Mouse (Mus musculus) cerebellum, adult (tissue): ENCODE data around the gene 1700067K01Rik.

Experiments used
- ATAC-seq: cut with Nextera tagmentation; 2 replicates; pipeline ENCODE4 v1.9.2; 2017; ENCODE audit warnings: mild to moderate bottlenecking, moderate library complexity, mixed read lengths; ENCODE audit not compliant: insufficient number of reproducible peaks, low FRiP score, low TSS enrichment

Gene 1700067K01Rik

DNA sequence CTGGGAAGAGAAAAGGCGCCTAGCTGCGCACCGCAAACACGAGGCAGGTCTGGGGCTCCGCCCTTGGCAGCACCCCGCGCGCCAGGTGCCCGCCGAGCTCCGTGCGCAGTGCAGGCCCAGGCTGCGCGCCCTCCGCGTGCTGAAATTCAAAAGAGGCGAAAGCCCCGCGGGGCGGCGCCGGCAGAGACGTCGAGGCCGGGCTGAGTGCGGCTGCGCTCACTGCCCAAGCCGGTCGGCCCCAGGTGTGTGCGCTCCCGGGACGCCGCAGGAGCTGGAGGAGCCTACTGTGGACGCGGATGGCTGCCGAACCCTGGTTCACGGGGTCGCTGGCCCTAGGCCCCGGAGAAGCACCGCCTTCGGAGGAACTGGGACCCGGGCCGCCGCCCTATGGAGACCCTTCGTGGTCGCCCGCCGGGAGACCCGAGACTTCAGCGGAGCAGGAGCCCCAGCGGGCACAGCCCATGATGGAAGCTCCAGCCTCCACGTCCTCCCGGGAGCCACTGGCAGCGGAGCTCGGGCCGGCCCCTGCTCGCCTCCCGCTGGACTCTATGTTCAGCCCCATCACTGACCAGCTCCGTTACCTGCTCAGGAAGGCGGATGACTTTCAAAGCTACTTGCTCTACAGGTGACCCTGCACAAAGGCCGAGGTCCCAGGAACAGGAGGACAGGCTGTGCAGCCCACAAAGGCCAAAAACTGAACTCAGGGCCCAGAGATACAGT, at the start of gene 1700067K01Rik:
TSS of gene 1700067K01Rik (plus strand) at position 222 of the 720 bp plus-strand sequence.
- ATAC-seq: no peak

DNA sequence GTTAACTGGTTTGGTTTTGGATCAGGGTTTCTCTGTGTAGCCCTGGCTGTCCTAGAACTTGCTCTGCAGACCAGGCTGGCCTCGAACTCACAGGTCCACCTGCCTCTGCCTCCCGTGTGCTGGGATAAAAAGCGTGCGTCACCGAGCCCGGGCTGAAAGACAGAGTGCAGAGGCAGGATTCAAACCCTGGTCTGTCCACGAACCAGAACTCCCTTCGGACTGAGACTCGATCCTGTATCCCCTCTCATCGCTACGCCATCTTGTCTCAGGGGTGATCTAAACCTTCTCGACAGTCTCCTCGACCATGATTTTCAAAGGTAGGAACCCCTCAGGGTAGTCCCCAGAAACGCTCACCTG, 46.6 kb upstream of the 1700067K01Rik start:
- no peak for ATAC-seq

DNA sequence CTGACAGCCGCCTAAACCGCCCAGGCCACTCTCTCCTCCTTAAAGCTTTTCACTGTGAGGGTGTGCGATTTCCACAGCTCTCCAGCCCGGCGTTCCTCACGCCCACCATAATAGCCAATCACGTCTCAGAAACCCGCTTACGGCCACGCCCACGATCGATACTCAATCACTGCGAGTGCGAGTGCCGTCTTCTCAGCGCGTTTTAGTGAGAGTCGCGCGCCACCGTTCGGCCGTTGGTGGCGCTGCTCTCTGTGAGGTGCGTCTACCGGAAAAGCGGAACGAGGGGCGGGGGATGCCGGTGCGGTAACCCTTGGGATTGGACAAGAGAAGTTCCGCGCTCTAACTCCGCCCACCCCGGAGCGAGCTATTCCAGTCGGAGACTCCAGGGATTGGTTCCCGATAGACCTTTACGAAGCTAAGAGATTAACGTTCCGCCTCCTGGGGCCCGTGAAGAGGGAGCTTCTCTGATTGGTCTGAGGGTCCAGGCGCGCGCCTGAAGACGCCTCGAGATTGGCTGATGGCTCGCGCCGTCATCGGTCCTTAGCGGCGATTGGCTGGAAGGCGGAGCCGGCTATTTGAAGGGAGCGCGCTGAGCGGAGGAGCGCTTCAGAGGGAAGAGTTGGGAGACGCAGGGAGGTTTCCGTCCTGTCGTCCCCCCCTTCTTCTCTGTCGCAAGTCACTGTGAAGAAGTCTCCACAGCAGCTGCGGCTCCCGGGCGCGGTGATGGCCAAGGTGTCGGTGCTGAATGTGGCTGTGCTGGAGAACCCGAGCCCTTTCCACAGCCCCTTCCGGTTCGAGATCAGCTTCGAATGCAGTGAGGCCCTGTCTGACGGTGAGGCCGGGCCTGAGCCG, 46.0 kb upstream of the 1700067K01Rik start, which contains the start of the genes Gm10644 and Asf1b:
TSS of gene Gm10644 (minus strand) at position 100 of the 852 bp plus-strand sequence.
TSS of gene Asf1b (plus strand) at position 402 of the 852 bp plus-strand sequence.
- peak; percentile 99 for ATAC-seq

DNA sequence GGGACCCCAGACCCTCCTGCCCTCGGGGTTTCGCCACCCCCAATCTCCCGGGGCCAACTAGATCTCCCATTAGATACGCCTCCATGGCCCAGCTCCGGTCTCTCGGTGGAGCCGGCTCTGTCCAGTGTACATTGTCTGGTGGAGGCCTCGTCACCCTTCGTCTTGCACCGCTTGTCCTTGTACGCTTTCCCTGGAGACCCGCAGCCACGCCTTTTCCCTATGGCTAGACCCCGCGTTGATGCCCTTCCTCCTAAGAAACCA, 45.4 kb upstream of the 1700067K01Rik start:
- ATAC-seq: 0 out of 2 replicates have a peak, but pooled peaks have one; percentile 2

DNA sequence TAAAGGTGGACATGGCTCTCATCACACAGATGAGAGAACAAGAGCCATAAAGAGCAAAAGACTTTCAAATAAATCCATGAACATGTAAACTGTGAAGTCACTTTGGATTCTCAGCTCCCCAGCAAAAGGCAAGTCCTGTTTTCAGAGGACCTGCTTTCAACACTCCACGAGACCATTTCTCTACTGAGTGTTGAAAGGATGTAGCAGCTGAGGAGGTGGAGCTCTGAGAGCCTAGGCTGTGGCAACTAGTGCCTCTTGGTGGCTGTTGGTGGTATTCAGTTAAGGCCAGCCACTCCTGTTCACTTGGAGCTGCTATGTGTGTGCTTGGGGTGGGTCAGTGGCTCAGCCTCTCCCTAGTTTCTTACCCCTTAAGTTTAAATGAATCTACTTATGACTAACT, 44.5 kb upstream of the 1700067K01Rik start:
- no peak for ATAC-seq

DNA sequence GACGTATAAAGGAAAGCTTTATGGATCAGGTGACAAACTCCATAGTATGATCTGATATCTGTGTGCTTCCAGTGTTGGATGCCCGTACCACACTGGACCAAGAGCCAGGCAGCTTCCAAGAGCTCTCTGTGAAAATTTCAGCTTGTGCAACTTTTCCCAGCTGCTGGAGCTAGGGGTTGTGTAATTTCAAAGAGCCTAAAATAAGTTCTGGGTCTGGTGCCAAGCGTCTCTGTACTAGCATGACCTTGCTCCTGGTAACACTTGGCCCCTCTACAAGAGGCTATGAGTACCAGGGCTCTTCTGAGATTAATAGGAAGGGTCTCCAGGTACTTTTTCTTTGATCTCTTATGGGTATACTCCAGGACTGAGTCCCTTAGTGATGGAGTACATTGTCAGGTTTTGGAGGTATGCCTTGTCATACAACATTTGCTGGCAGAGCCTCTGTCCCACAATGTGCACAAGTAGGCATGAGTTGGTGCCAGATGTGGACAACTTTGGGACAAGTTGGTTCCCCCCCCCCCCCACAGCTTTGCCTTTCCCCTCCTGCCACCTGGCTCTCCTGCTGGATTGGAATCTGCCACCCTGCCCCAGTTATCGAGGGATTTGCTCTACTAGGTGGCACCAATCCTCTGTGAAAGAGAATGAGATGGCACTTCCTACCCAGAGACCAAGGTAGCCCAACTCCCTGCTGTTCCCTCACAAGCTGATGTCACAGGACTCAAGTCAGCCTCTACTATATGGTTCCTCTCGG, 37.1 kb upstream of the 1700067K01Rik start:
- ATAC-seq: no peak

DNA sequence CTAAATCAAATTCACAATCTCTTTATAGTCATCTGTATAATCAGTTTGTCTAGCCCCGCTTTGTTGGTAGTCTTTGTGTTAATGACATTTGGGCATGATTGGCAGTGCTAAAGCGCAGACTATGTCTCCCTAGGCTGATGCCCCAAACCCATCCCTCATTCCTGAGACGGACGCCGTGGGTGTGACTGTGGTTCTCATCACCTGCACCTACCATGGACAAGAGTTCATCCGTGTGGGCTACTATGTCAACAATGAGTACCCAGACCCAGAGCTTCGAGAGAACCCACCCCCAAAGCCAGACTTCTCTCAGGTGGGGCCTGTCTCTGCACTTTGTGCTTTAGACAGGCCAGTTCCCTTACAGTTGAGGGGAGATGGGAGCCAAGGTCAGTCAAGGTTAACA, 33.6 kb upstream of the 1700067K01Rik start:
- ATAC-seq: no peak

DNA sequence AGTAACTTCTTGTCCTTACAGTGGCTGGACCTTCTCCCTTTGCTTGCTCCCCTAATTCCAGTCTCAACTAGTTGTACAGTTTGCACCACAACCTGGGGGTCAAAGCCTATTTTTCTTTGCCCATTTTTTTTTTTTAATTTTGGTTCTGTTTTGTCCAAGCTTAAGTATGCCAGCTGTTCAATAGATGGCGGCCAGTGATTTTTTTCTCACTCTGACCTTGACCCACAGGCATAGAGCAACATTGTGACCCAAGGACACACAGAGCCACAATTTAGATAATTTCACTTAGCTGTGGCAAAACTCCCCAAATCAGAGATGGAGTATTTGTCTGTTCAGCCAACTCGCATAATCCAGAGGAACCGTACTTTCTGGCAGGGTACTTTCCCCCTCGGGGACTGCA, 30.2 kb upstream of the 1700067K01Rik start:
- ATAC-seq: no peak

DNA sequence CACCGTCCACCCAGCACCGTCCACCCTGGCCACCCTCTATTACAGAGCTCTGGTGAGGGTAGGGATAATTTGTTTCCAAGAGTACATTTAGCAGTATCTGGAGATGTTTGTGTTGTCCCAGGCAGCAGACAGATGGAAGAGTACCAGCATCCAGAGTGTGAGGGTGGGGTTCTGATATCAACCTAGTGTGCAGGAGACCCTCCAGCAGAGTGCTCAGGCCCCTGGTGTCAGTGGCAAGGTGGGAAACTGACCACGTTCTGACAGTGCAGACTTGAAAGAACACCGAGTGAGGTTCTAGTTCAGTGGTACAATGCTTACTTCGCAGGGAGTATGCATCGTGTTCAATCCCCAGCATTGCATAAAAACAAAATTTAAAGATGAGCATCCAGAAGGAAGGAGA, 29.6 kb upstream of the 1700067K01Rik start:
- ATAC-seq: no peak

DNA sequence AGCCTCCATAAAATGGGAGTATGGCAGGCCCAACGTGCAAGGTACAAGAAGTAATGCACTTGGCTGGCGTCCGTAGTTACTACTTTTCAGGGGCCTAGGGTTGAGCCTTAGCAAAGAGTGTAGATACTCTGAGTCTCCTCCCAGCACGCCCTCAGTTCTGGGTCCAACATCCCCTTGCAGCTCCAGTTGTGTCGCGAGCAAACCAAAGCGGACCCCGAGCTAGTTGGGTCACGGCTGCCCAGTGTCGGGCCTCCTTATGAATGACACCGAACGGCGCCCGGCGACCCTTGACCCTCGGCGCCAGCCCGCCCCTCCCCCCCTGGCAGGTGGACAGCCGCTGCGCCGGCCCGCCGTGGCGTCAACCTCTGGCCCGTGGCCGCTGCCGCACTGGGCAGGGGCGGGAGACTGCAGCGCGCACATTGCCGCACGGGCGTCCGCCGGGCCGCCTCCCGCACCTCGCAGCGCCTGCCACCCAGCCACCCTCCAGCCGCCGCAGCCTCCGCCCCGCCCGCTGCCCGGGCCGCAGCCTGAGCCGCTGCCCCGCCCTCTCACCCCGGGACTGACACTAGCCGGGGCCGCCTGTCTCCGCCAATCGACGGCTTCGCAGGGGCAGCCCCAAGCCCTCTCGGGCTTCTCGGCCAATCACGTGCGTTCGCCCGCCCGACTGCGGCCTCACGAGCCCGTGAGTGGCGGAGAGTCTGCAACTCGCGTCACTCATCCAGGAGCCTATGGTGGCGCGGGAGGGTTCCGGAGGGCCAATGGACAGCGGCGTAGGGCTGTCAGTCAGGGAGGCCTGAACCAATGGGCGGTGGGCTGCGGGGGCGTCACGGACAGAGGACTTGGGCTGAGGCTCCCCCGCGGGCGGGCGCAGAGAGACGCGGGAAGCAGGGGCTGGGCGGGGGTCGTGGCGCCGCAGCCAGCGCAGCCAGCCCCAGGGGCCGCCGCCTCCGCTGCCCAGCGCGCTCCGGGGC, 28.9 kb upstream of the 1700067K01Rik start, which contains the start of gene Prkaca:
TSS of gene Prkaca (plus strand) at position 844 of the 971 bp plus-strand sequence.
- peak; percentile 99 for ATAC-seq

DNA sequence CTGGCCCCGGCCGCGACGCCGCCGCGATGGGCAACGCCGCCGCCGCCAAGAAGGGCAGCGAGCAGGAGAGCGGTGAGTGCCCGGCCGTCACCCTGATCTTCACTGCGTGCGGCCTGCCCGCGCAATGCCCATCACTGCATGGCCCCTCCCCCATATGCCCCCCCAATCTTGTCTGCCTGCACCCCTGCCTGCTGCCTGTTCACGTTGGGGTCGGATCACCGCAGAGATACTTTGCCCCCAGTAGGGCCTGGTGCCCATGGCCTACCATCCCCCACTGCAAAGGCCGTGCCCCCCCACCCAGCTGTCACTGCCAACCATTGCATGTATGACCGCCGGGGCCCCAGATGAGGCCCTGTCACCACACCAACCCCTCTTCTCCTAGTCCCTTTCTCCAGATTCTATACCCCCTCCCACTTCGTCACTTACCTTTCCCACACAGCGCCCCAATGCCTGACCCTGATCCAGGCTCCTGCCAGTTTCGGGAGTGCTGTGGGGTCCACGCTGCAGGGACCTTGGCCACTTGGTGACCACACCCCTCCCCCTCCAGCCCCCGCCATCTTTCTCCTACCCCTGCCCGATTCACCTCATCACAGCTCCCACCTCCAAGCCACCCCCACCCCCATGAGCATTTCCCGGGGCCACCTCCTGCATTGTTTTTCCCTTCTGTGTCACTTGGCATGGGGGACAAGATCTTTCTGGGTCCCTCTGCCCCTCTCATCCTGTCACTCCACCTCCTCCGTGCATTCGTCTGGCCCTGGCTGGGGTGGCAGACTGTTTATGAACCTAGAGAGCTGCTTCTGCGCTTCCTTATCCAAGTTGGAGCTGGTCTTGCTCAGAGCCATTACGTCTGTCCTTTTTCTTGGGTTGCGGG, 27.9 kb upstream of the 1700067K01Rik start:
- peak; percentile 9; the same call in 1 of the 2 replicates for ATAC-seq

DNA sequence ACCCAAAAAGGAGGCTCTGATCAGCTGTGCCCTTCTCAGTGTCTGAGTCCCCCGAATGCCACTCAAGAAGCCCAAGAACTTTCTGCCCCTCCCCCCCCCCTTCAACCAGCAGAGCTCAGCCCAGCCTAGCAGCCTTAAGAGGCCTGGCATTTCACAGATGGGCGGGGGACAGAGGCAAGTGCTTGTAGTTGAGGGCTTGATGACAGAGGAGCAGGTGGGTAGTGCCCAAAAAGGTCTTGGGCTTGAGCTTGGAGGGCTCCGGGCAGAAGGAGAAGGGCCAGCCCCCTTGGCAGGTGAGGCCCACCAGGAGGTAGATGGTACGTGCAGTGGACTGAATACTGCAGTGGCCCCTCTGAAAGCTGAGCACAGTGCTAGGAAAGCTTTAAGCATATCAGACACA, 26.8 kb upstream of the 1700067K01Rik start:
- no peak for ATAC-seq

DNA sequence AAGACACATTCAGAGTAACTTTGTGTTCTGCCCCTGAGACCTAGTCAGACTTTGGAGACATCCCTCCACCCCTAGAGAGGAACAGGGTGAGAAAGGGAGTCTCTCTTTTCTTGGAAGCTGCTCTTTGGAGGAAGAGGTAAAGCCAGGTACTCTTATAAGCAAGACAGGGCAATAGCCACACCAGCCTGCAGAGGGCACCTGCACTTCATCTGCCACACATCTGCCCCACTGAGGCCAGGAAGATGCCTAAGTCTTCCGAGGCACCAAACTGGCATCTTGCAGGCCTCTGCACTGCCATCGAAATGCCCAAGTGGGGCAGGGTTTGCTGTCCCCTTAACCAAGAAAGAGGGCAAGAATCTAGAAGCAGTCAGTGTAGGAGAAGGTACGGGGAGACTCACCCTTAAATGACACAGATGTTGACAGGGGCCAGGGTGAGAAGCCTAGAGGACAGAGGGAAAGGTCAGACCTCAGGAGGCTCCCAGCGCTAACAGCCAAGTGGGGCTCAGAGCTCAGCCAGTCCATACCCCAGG, 25.1 kb upstream of the 1700067K01Rik start:
- ATAC-seq: no peak

DNA sequence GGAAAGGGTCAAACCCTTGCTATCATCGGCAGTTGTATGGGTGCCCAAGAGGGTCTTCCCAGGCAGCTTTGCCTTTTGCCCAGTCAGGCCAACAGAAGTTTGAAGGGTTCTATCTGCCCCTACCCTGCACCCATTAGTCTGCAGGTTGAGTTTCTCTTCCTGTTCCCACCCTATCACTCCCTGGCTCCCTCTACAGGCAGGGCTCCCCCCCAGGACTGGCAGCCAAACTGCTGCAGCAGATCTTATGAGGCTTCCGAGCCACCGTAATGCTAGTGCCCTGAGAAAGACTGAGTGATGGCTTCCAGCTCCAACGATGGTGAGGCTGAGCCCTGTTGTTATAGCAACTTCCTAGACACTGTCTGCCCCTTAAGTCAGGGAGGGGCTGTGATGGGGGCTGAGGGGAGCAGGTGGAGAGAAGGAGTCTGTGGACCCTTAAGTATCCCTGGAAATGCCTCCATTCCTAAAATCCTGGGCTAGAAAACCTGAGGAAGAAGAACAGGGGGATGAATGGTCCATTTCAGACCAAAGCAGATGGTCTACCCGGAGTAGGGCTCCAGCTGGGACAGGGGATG, 24.4 kb upstream of the 1700067K01Rik start:
- ATAC-seq: no peak

DNA sequence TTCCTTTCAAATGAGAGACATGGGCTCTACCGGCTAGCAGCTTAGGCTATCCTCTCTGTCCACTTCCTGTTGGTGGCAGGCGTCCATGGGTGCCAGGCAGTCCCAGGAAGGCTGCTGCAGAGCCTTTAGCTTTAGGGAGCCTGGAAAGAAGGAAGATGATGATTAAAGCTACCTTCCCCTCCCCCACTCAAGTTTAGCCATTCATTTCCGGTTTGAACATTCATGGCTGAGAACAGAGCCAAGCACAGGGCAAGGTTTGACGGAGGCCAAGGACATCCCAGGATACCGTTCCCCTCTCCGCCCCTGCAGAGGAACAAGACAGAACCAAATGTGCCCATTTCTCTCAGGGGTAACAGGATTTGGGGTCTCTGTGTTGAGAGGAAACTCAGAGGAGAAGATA, 23.7 kb upstream of the 1700067K01Rik start:
- ATAC-seq: no peak

DNA sequence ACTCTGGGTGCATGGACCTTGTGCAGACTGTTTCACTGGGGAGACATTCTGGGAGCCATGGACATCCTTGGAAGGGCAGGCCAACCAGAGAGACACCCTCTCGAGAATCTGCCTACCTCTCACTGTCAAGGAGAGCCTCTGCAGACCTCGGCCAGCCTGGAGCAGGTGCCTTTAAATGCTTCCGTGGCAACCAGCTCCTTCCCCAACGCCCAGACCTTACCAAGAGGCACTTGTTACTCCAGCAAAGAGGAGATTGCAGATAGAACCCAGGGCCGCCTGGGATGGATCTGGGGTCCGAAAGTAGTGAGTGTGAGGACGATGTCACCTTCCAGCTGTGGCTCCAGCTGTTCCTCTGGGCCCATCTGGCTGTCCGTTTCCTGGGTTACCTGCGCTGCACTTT, 23.1 kb upstream of the 1700067K01Rik start:
- no peak for ATAC-seq

DNA sequence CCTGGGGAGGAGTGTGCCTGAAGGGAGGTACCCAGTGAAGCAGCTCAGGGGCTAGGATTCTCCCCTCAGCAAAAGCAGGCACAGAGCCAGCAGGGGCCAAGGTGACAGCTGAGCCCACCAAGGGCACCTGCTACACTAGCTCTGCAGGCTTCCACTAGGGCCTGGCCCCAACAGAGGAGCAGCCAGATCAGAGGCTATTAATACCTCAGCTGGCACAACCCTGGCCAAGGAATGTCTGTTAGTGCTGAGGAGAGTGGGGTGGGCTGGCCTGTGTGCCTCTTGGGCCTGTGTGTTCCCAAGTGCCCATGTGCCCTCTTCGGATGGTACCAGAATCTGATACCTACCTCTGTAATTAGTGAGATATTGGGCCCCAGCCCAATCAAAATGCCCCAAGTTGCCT, 21.1 kb upstream of the 1700067K01Rik start:
- ATAC-seq: 0 out of 2 replicates have a peak, but pooled peaks have one; percentile 12

DNA sequence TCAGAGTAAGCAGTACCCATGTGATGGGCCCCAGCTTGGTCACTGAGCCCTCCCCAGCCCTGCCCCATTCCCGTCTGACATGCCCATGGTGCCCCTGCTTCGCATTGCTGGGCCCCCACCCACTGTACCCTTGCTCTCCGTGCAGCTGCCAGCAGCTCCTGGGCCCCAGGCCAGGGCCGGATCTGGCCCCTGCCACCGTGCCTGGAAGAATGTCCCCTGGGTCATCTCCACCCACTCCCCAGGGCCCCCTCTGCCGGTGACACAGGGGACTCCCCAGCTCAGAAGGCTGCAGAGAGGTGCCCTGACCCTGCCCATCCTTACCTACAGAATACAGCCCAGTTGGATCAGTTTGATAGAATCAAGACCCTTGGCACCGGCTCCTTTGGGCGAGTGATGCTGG, 20.5 kb upstream of the 1700067K01Rik start:
- no peak for ATAC-seq
